Mouse (Mus musculus): Measurements from ENCODE around the gene Vamp3.
"Not testable (repeated sequence)": the region's sequence is repeated elsewhere in the genome, so short reads cannot be mapped to it uniquely, and the experiment has no call there.

Vamp3 gene

GRCm38 (mm10) chr4:151044944-151045570, 12.7 kb downstream of the Vamp3 start:
- no peak for DNase-seq (ENCODE audit: low read depth, low spot score)

DNA sequence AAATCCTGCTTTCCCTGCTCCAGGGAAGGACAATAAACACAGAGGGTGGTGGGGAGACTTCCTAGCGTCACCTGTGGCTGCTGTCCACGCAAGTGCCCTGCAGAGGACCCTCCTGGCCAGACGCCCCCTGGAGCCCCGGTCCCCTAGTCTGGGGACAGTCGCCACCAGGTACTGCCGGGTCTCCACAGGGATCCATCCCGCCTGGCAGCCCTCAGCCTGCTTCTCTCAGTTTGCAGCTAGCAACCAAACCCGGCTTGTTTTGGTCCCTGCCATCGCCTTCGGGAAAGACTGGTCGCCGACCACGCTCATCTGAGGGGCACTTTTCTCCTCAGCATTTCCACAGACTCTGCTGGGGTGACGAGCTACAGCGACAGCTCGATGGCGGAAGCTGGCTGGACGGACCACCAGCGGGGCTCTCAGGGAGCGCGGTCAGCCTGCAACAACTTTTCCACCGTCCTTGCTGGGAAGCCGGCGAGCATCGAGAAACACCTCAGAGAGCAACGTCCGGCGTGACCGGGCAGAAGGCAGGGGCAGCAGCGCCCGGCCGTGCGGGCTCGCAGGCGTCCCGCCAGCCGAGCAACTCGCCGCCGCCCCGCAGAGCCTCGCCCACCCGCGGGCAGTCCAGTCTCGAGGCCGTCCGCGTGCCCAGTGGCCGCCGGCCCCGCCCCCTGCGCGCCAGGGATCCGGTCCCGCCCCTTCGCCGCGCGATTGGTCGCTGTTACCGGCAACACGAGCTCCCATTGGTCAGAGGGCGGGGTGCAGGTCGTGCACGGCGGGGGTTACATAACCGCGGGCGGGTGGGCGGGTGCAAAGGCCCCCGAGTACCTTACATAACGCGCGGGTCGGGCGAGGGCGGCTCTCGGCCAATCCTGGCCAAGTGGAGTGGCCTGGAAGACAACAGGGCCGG, 13.5 kb downstream of the Vamp3 start, which contains the start of gene Per3:
Gene Per3, minus strand, starts transcription at position 629 of the 907 bp plus-strand sequence.
- peak; percentile 95 for DNase-seq (ENCODE audit: low read depth, low spot score)

GRCm38 (mm10) chr4:151043281-151043680, 14.5 kb downstream of the Vamp3 start:
- DNase-seq (ENCODE audit: low read depth, low spot score), result no peak

DNA sequence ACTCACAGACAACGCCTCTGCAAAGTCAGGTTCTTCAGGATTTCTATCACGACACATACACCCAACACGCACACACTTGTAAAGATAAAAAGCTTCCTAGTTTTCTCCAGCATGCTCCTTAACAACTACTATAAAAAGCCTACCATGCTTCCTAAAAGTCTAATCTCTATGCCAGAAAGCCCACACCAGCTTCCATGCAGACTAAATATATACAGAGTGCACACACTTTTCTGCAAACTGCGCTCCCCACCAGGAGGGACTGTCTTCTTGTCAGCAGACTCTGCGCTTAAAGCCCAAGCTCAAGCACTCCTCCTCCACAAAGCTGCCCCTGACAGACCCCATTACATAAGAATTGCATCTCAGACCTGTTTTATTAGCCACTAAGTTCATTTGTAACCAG, 16.3 kb downstream of the Vamp3 start:
- DNase-seq (ENCODE audit: low read depth, low spot score), result no peak

DNA sequence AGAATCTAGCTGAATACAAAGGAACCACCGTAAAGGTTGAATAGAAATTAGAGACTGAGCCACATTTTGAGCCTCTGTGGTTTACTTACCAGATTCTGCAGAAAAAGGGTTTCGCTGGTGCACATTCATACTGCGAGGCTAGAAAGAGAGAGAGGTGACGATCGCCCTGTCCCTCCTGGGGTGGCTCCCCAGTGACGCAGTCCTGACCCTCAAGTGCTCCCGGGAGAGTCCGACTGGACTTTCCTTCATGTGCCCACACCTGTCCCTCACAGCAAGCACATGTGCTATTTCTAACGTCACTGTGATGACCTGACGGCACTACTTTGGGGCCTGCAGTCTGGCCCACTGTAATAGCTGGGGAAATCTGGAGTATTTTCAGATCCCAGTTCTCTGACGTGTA, 20.0 kb downstream of the Vamp3 start:
- DNase-seq (ENCODE audit: low read depth, low spot score), result no peak

- DNase-seq (ENCODE audit: low read depth, low spot score), result no peak
Measured at GRCm38 (mm10) chr4:151036521-151036920, 21.2 kb downstream of the Vamp3 start.

GRCm38 (mm10) chr4:151027001-151027400, 30.8 kb downstream of the Vamp3 start:
- peak; percentile 58 for DNase-seq (ENCODE audit: low read depth, low spot score)

DNA sequence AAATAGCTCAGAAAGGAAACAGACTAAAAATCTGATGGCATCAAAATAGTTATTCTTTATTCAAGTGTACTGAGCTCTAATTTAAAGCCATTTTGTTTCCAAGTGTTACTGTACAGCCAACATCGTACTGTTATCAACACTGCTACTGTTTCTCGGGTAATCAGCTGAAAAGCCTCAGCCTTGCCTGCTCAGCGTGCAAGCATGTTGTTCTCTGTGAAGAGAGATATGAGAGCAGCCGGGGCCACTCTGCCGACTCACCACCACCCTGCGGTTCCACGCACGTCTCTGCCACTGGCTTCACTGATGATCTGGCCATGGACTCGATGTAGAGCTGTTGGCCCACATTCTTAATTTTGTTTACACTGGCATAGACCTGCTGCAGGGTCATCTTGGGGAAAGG, 33.6 kb downstream of the Vamp3 start:
- no peak for DNase-seq (ENCODE audit: low read depth, low spot score)

DNA sequence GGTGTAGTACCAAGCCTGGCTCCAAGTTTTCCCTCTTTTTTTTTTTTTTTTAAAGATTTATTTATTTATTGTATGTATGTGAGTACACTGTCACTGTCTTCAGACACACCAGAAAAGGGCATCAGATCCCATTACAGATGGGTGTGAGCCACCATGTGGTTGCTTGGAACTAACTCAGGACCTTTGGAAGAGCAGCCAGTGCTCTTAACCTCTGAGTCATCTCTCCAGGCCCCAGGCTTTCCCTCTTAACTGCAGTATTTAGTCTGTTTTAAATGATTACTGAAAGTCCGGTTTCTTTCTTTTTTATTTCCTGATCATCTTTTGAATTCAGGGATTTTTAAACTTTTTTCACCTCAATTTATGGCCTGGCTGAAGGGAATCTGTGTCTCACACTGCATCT, 40.4 kb downstream of the Vamp3 start:
- not testable (repeated sequence) for DNase-seq (ENCODE audit: low read depth, low spot score)

- DNase-seq (ENCODE audit: low read depth, low spot score), result peak; percentile 18
Measured at GRCm38 (mm10) chr4:151015946-151016345, 41.8 kb downstream of the Vamp3 start.

DNA sequence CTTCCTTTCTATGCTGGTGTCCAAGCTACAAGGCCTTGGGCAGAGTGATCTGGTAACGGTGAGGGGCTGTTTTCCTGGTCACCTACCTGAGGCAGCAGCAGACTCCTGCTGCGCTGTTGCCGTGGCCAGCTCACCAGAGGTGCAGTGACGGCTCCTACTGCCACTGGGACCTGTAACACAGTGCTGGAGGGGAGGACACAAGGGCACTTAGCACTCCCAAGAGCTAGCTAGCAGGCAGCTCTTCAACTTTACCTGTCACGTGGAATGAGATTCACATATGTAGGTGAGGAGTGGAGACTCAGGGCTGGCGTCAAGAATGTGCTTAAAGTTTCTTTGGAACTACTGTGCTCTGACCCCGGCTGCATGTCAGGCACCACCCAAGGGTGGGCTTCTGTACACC, 47.4 kb downstream of the Vamp3 start:
- DNase-seq (ENCODE audit: low read depth, low spot score), result no peak

GRCm38 (mm10) chr4:151006945-151007344, 50.8 kb downstream of the Vamp3 start:
- DNase-seq (ENCODE audit: low read depth, low spot score), result peak; percentile 33

- DNase-seq (ENCODE audit: low read depth, low spot score), result no peak
Measured at GRCm38 (mm10) chr4:151005656-151006318, 52.0 kb downstream of the Vamp3 start.

DNA sequence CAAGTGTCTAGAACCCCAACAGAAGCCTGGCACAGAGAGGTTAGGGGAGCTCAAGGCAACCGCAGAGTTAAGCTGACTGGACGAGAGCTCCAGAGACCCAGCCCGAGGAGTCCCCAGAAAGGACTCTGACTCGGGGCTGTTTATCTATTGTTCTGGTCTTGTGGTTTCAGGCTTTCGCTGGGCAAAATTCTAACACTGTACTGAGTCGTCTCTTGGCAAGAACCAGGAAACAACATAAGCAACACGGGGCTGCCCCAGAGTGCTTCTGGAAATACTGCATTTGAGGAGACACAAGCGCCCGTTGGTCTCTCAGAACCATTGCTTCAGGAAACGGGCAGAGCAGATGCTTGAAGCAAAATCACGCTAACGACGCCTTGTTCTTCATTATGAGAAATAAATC, 56.4 kb downstream of the Vamp3 start:
- DNase-seq (ENCODE audit: low read depth, low spot score), result no peak

DNA sequence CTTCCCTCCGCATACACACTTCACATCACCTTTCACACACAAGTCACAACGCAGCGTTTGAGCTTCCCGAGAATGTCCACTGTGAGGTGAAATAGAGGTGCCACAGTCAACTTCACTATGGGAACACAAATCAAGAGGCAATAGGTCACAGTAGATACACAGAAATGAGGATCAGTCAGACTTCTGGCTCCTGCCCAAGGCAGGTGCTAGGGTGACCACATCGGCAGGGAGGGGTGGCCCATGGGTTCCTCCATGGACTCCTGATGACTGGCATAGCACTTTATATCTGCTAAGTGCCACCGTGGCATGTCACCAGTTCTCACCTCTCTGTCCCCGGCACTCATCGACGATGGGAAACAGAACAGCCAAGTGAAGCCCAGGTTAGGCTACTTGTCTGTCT, 59.1 kb downstream of the Vamp3 start:
- DNase-seq (ENCODE audit: low read depth, low spot score), result no peak

All from mesoderm, embryonic 11.5 days (tissue).